Mouse (Mus musculus): ENCODE measurements around the gene Slc16a8. TPM values are rescaled to one million over a fixed set of nuclear protein-coding genes. Genes with fewer than 3 reads are reported as not detected.
"Not testable (repeated sequence)": the region's sequence is repeated elsewhere in the genome, so short reads cannot be mapped to it uniquely, and the experiment has no call there.

Gene Slc16a8
- polyA plus RNA-seq, 1 experiment from 2014 or later: 0.13 TPM

DNA sequence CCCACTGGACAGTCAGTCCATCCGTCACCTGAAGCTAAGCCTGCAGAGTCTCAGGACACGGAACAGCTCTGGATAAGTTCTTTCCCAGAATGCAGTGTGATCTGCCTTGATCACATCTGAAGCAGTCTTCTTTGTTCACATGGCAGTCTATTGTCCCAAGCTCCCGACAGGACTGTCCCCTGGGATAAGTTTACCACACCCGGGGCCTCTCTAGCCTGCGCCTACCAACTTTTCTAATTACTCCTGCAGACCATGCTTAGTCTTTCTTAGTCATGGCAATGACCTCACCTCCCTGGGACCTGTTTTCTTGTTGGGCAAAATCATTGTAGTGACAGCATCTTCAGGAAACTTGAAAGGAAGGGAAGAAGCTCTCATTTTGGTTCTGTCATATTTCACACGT, 16.5 kb downstream of the Slc16a8 start:
- ATAC-seq: no peak
- H3K27ac ChIP-seq (ENCODE audit: low read length): no peak overlapping the region
- H3K9me3 ChIP-seq (ENCODE audit: low read length): no peaks in the 10 kb centered on the region

DNA sequence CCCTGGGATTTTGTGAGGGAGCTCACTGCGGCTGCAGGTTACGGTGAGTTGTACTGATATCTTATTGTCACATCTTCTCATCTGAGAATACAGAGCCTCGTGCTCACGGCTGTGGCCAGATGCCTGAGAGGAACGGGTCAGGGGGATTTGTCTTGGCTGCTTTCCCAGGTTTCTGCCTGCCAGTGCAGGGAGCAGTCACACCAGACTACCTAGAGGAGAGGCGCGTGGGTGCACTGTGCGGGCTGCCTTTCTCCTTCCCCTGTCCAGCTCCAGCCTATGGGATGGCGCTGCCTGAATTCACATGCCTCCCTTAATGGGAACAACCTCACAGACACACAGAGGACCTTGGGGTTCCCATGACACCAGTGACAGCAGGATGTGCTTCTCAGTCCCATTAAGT, 19.3 kb downstream of the Slc16a8 start:
- no peak overlapping the region for H3K9ac ChIP-seq (replicated peaks; ENCODE audit: low read depth)
- DNase-seq (ENCODE audit: low spot score) (no peak), ATAC-seq (no peak)
- H3K9me3 ChIP-seq (ENCODE audit: low read length): no peaks in the 10 kb centered on the region
- no peak overlapping the region for H3K4me3 ChIP-seq (ENCODE audit: low read depth, low read length)
- peaks cover 24% of the 10 kb centered on the region; the same call in 1 of the 2 replicates for H3K36me3 ChIP-seq (ENCODE audit: insufficient read depth, low read length)
- H3K27ac ChIP-seq (ENCODE audit: low read length): no peak overlapping the region
- no peaks in the 10 kb centered on the region for H3K27me3 ChIP-seq (replicated peaks; ENCODE audit: insufficient read depth, low read length)
- no peak for TF ChIP-seq CTCF (IDR thresholded peaks at IDR 0.05)
- no peak for TF ChIP-seq EP300 (IDR thresholded peaks at IDR 0.05)
- H3K4me1 ChIP-seq (ENCODE audit: insufficient read depth, low read depth, low read length): no peaks in the 10 kb centered on the region
- no peak overlapping the region for H3K4me2 ChIP-seq (replicated peaks; ENCODE audit: low read depth, low read length)
- WGBS: 66% methylated on average over 9 of the region's 9 CpGs

More for the DNA sequence above, 16.5 kb downstream of the Slc16a8 start:
- TF ChIP-seq CTCF (IDR thresholded peaks at IDR 0.05) (no peak), EP300 (IDR thresholded peaks at IDR 0.05) (no peak)
- Histone ChIP-seq H3K27me3 (replicated peaks; ENCODE audit: insufficient read depth, low read length) (no peaks in the 10 kb centered on the region), H3K4me3 (ENCODE audit: low read depth, low read length) (no peak overlapping the region), H3K4me2 (replicated peaks; ENCODE audit: low read depth, low read length) (no peak overlapping the region), H3K4me1 (ENCODE audit: insufficient read depth, low read depth, low read length) (no peaks in the 10 kb centered on the region), H3K9ac (replicated peaks; ENCODE audit: low read depth) (no peak overlapping the region), H3K36me3 (ENCODE audit: insufficient read depth, low read length) (peaks cover 19% of the 10 kb centered on the region; the same call in 1 of the 2 replicates)
- no peak for DNase-seq (ENCODE audit: low spot score)
- 86% methylated on average over 6 of the region's 6 CpGs for WGBS

DNA sequence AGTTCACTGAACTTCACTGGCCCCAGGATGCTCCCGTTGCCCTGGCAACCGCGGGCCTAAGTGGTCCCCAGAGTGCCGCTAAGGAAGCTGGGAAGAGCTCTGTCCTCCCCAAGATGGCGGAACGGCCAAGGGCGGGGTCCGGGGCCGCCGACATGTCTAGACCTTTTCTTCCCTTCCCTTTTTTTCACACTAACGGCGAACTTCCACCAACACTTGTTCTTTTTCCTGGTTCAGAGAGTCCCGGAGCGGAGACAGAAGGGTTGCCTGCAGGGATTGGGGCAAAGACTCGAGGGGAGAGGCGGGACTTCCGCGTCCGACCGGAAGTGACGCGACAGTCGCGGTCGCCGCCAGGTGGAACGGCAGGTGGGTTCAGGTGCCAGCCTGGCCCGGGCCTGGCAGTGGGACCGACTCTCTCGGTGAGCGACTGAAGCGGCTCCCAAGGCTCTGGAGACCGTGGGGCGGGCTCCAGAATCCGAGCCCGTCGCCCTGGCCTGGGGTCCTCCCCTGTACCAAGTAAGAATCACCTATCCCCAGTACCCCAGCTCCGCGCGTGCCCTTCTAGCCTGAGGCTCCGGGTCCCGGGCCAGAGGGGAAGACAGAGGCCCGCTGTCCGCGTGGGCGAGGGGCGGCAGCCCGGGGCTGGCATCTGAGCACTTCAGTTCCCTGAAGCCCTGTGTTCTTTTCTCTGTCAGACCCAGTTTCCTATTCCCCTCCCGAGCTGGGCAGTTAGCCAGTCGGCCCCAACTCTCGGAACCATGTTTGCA, 25.3 kb downstream of the Slc16a8 start, which contains the start of the genes Pick1 and Gm49486:
TSS of gene Pick1 (plus strand) at position 116 of the 764 bp plus-strand sequence.
TSS of gene Gm49486 (plus strand) at position 334 of the 764 bp plus-strand sequence.
- peak; percentile 93 for ATAC-seq

DNA sequence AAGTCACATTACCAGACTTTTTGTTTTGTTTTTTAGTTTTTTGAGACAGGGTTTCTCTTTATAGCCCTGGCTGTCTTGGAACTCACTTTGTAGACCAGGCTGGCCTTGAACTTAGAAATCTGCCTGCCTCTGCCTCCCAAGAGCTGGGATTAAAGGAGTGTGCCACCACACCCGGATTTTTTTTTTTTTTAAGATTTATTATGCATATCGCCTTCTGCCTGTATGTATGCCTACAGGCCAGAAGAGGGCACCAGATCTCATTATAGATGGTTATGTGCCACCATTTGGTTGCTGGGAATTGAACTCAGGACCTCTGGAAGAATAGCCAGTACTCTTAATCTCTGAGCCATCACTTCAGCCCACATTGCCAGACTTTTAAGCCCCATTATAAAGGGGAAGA, 28.8 kb downstream of the Slc16a8 start:
- not testable (repeated sequence) for H3K27ac ChIP-seq (ENCODE audit: low read length); DNase-seq (ENCODE audit: low spot score); H3K36me3 ChIP-seq (ENCODE audit: insufficient read depth, low read length); H3K9me3 ChIP-seq (ENCODE audit: low read length); ATAC-seq; H3K4me3 ChIP-seq (ENCODE audit: low read depth, low read length); H3K4me1 ChIP-seq (ENCODE audit: insufficient read depth, low read depth, low read length); H3K4me2 ChIP-seq (replicated peaks; ENCODE audit: low read depth, low read length); H3K27me3 ChIP-seq (replicated peaks; ENCODE audit: insufficient read depth, low read length); H3K9ac ChIP-seq (replicated peaks; ENCODE audit: low read depth)
- TF ChIP-seq CTCF (IDR thresholded peaks at IDR 0.05): 0 out of 2 replicates have a peak, but pooled peaks have one; percentile 15
- 60% methylated on average over 2 of the region's 2 CpGs for WGBS

More for the DNA sequence above, 25.3 kb downstream of the Slc16a8 start, which contains the start of the genes Pick1 and Gm49486:
- H3K4me3 ChIP-seq (ENCODE audit: low read depth, low read length): peak within 1 kb of the TSS; percentile 69
- peaks cover 6% of the 10 kb centered on the region; the same call in 1 of the 2 replicates for H3K4me1 ChIP-seq (ENCODE audit: insufficient read depth, low read depth, low read length)
- peaks cover 5% of the 10 kb centered on the region; the same call in 1 of the 2 replicates for H3K36me3 ChIP-seq (ENCODE audit: insufficient read depth, low read length)
- TF ChIP-seq CTCF (IDR thresholded peaks at IDR 0.05) (peak; percentile 22), EP300 (IDR thresholded peaks at IDR 0.05) (peak; percentile 39; the same call in 1 of the 2 replicates)
- WGBS: 3% methylated on average over 51 of the region's 51 CpGs
- H3K27me3 ChIP-seq (replicated peaks; ENCODE audit: insufficient read depth, low read length): no peaks in the 10 kb centered on the region
- peak within 1 kb of the TSS; percentile 93 for H3K27ac ChIP-seq (ENCODE audit: low read length)
- peak; percentile 93 for DNase-seq (ENCODE audit: low spot score)
- H3K9me3 ChIP-seq (ENCODE audit: low read length): no peaks in the 10 kb centered on the region
- H3K4me2 ChIP-seq (replicated peaks; ENCODE audit: low read depth, low read length): peak within 1 kb of the TSS; percentile 99
- H3K9ac ChIP-seq (replicated peaks; ENCODE audit: low read depth): peak within 1 kb of the TSS; percentile 54

DNA sequence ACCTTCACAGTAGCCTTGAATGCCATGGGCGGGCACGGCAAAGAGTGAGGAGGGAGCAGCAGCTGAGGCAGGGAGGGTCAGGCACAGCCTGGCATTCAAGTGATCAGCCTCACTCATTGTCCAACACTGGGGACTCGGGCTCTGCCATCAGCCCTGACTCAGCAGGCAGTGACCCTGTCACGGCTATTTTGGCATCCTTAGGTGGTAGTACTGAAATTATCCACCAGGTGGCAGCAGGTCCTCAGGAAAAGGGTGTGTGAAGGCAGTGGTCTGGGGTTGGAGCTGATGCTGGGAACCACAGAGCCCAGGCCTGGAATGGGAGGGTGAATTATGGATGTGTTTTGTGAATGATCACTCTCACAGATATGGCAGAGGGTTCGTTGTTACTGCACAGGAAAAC, 29.9 kb downstream of the Slc16a8 start:
- DNase-seq (ENCODE audit: low spot score) (peak; percentile 85), ATAC-seq (peak; percentile 65)
- no peak overlapping the region for H3K4me3 ChIP-seq (ENCODE audit: low read depth, low read length)
- WGBS: 12% methylated on average over 5 of the region's 5 CpGs
- H3K27ac ChIP-seq (ENCODE audit: low read length): no peak overlapping the region
- H3K9ac ChIP-seq (replicated peaks; ENCODE audit: low read depth): no peak overlapping the region
- no peak overlapping the region for H3K4me2 ChIP-seq (replicated peaks; ENCODE audit: low read depth, low read length)
- no peaks in the 10 kb centered on the region for H3K27me3 ChIP-seq (replicated peaks; ENCODE audit: insufficient read depth, low read length)
- no peaks in the 10 kb centered on the region for H3K9me3 ChIP-seq (ENCODE audit: low read length)
- no peaks in the 10 kb centered on the region for H3K36me3 ChIP-seq (ENCODE audit: insufficient read depth, low read length)
- H3K4me1 ChIP-seq (ENCODE audit: insufficient read depth, low read depth, low read length): peaks cover 4% of the 10 kb centered on the region; the same call in 1 of the 2 replicates
- TF ChIP-seq EP300 (IDR thresholded peaks at IDR 0.05) (no peak), CTCF (IDR thresholded peaks at IDR 0.05) (peak; percentile 95)

DNA sequence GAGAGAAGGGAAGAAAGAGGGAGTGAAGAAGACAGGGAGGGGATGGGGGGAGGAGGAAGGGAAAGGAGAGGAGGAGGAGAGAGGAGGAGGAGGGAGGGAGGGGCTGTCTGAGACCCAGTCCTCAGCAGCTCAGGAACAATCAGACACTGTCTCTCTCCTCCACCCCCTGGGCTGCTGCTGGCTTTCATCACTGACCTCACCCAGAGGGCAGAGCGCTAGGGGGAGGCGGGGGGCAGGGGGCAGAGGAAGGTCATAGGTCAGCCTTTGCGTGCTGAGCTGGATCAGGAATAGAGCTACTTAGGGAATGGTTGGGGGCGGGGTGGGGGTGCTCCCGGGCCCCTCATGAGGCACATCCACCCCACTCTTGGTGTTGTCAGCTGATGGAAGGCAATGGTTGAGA, 30.9 kb downstream of the Slc16a8 start:
- TF ChIP-seq EP300 (IDR thresholded peaks at IDR 0.05): no peak
- no peak for TF ChIP-seq CTCF (IDR thresholded peaks at IDR 0.05)
- no peaks in the 10 kb centered on the region for H3K9me3 ChIP-seq (ENCODE audit: low read length)
- no peaks in the 10 kb centered on the region for H3K36me3 ChIP-seq (ENCODE audit: insufficient read depth, low read length)
- ATAC-seq (no peak), DNase-seq (ENCODE audit: low spot score) (no peak)
- no peaks in the 10 kb centered on the region for H3K4me1 ChIP-seq (ENCODE audit: insufficient read depth, low read depth, low read length)
- 36% methylated on average over 3 of the region's 5 CpGs for WGBS
- no peak overlapping the region for H3K4me2 ChIP-seq (replicated peaks; ENCODE audit: low read depth, low read length)
- no peak overlapping the region for H3K27ac ChIP-seq (ENCODE audit: low read length)
- no peaks in the 10 kb centered on the region for H3K27me3 ChIP-seq (replicated peaks; ENCODE audit: insufficient read depth, low read length)
- no peak overlapping the region for H3K9ac ChIP-seq (replicated peaks; ENCODE audit: low read depth)
- H3K4me3 ChIP-seq (ENCODE audit: low read depth, low read length): no peak overlapping the region

All from lung, postnatal 0 days (tissue).